Mouse (Mus musculus): ENCODE data around the gene Ckap4.

GRCm38 (mm10) chr10:84562567-84563554 is 29.0 kb upstream of the Ckap4 start:
- TF ChIP-seq CTCF (IDR thresholded peaks at IDR 0.05; ENCODE audit: low read depth) (peak; percentile 59), EP300 (optimal IDR thresholded peaks at IDR 0.05) (no peak)
